In genomic region chr15:62314449-62314848, GRCm38 (mm10) we compare ENCODE assay signal across 23 mouse cellular contexts.
A peak's percentile ranks its signal among the peaks of the same experiment; 100 is the strongest.
DNase-seq lines count a peak whose midpoint lies in the region; ATAC-seq and TF ChIP-seq lines count a peak whose summit lies in the region.
"Had no signal": no experiment of that assay in that cellular context is flagged by ENCODE, and none has a peak within 500 bp of the region (broad histone marks: within the 10 kb centered on the region; RNA-seq: fewer than 3 reads in every experiment).

No protein-coding gene starts in this region.

- H3K27me3 ChIP-seq in forebrain, embryonic 13.5 days: no peaks in the 10 kb centered on the region
- H3K27me3 ChIP-seq in forebrain, embryonic 15.5 days: no peaks in the 10 kb centered on the region
- H3K27me3 ChIP-seq in neural tube, embryonic 12.5 days (replicated peaks): 0 out of 2 replicates have a peak, but pooled peaks cover 5% of the 10 kb centered on the region
- H3K27me3 ChIP-seq in kidney, adult 2 months (replicated peaks; ENCODE audit: control insufficient read depth, insufficient read depth, low read length): no peaks in the 10 kb centered on the region
- H3K27me3 ChIP-seq: hindbrain, embryonic 13.5 days; Patski had no signal

- H3K9ac ChIP-seq in forebrain, embryonic 13.5 days: no peak overlapping the region
- no peak overlapping the region for H3K9ac ChIP-seq in forebrain, embryonic 15.5 days (replicated peaks)
- H3K9ac ChIP-seq in neural tube, embryonic 12.5 days: no peak overlapping the region
- H3K9ac ChIP-seq: forebrain, postnatal 0 days; hindbrain, embryonic 13.5 days had no signal

- ATAC-seq in forebrain, embryonic 13.5 days: peak; percentile 33; the same call in 1 of the 2 replicates
- ATAC-seq in forebrain, embryonic 15.5 days (replicated peaks): no peak
- peak; percentile 70; the same call in 1 of the 2 replicates for ATAC-seq in neural tube, embryonic 12.5 days (ENCODE audit: low FRiP score, low read depth)
- ATAC-seq: activated CD4-positive, CD25-positive, alpha-beta regulatory T cell, adult 4 months; forebrain, postnatal 0 days; hindbrain, postnatal 0 days; Patski had no signal

- no peak overlapping the region for H3K4me2 ChIP-seq in forebrain, embryonic 13.5 days
- H3K4me2 ChIP-seq in forebrain, embryonic 15.5 days (replicated peaks): no peak overlapping the region
- no peak overlapping the region for H3K4me2 ChIP-seq in neural tube, embryonic 12.5 days (replicated peaks)
- H3K4me2 ChIP-seq: hindbrain, embryonic 13.5 days had no signal

- H3K4me3 ChIP-seq in forebrain, embryonic 13.5 days: no peak overlapping the region
- H3K4me3 ChIP-seq in forebrain, embryonic 15.5 days: no peak overlapping the region
- no peak overlapping the region for H3K4me3 ChIP-seq in neural tube, embryonic 12.5 days
- H3K4me3 ChIP-seq in kidney, adult 2 months (ENCODE audit: insufficient read depth, low read depth, low read length): no peak overlapping the region
- H3K4me3 ChIP-seq: embryonic facial prominence, embryonic 10.5 days; heart, embryonic 10.5 days; hindbrain, embryonic 13.5 days had no signal

- intact Hi-C loops in left cerebral cortex, postnatal 10 days (cut with DNase I): no loop called here

- no peak for DNase-seq in neural tube, embryonic 10.5 days (ENCODE audit: extremely low spot score, low spot score)
- peak; percentile 54 for DNase-seq in brain, embryonic 14.5 days (ENCODE audit: low read depth)
- no peak for DNase-seq in left cerebral cortex, postnatal 10 days (ENCODE audit: extremely low spot score in 1 of 2, low spot score in 2 of 2)
- no peak for DNase-seq in kidney, adult 2 months
- DNase-seq: adrenal gland, postnatal 14 days; B cell, adult 2 months; cerebellum, adult 18-20 months; cerebellum, adult 9-11 months; cerebellum, postnatal 36 days; forebrain, postnatal 0 days; gastrocnemius, postnatal 36 days; heart, adult 18-20 months; heart, postnatal 10 days; kidney, adult 11 months had no signal

- H3K4me1 ChIP-seq in forebrain, embryonic 13.5 days: no peaks in the 10 kb centered on the region
- H3K4me1 ChIP-seq in forebrain, embryonic 15.5 days: no peaks in the 10 kb centered on the region
- H3K4me1 ChIP-seq in neural tube, embryonic 12.5 days: no peaks in the 10 kb centered on the region
- H3K4me1 ChIP-seq in kidney, adult 2 months (ENCODE audit: control insufficient read depth, insufficient read depth, low read length): no peaks in the 10 kb centered on the region
- H3K4me1 ChIP-seq: embryonic facial prominence, embryonic 10.5 days; heart, embryonic 10.5 days; hindbrain, embryonic 13.5 days had no signal

- no peak overlapping the region for H3K27ac ChIP-seq in forebrain, embryonic 13.5 days
- no peak overlapping the region for H3K27ac ChIP-seq in forebrain, embryonic 15.5 days (replicated peaks)
- H3K27ac ChIP-seq in neural tube, embryonic 12.5 days: no peak overlapping the region
- H3K27ac ChIP-seq in kidney, adult 2 months (ENCODE audit: insufficient read depth, low read depth, low read length): no peak overlapping the region
- H3K27ac ChIP-seq: embryonic facial prominence, embryonic 10.5 days; heart, embryonic 10.5 days; hindbrain, embryonic 13.5 days; hindbrain, postnatal 0 days had no signal

- no peak for TF ChIP-seq CTCF in brain, embryonic 14.5 days (IDR thresholded peaks at IDR 0.05; ENCODE audit: borderline replicate concordance, extremely low read depth, insufficient read depth, insufficient read length)
- no peak for TF ChIP-seq CTCF in kidney, adult 2 months (conservative IDR thresholded peaks at IDR 0.05; ENCODE audit: insufficient read depth, insufficient read length, low read depth, low read length)

- no peak for TF ChIP-seq POLR2A in brain, embryonic 14.5 days (IDR thresholded peaks at IDR 0.05; ENCODE audit: borderline replicate concordance, extremely low read depth, insufficient read depth, insufficient read length, poor library complexity, severe bottlenecking)
- TF ChIP-seq POLR2A in kidney, adult 2 months (IDR thresholded peaks at IDR 0.05; ENCODE audit: low read depth, low read length): no peak

- H3K36me3 ChIP-seq in forebrain, embryonic 13.5 days (ENCODE audit: poor library complexity, severe bottlenecking): no peaks in the 10 kb centered on the region
- H3K36me3 ChIP-seq in forebrain, embryonic 15.5 days: no peaks in the 10 kb centered on the region
- H3K36me3 ChIP-seq in neural tube, embryonic 12.5 days: no peaks in the 10 kb centered on the region
- no peaks in the 10 kb centered on the region for H3K36me3 ChIP-seq in kidney, adult 2 months (ENCODE audit: control insufficient read depth, insufficient read depth, low read length)
- H3K36me3 ChIP-seq: embryonic facial prominence, embryonic 10.5 days; heart, embryonic 10.5 days; hindbrain, embryonic 13.5 days had no signal

- no peaks in the 10 kb centered on the region for H3K9me3 ChIP-seq in forebrain, embryonic 13.5 days (replicated peaks)
- H3K9me3 ChIP-seq in forebrain, embryonic 15.5 days: no peaks in the 10 kb centered on the region
- no peaks in the 10 kb centered on the region for H3K9me3 ChIP-seq in neural tube, embryonic 12.5 days
- H3K9me3 ChIP-seq: embryonic facial prominence, embryonic 10.5 days; heart, embryonic 10.5 days; hindbrain, embryonic 13.5 days had no signal

- WGBS in forebrain, embryonic 13.5 days: 38% methylated on average over 2 of the region's 2 CpGs
- 38% methylated on average over 2 of the region's 2 CpGs for WGBS in forebrain, embryonic 15.5 days
- 7% methylated on average over 2 of the region's 2 CpGs for WGBS in neural tube, embryonic 12.5 days
- WGBS in kidney, adult 2 months: 62% methylated on average over 2 of the region's 2 CpGs
